Mouse (Mus musculus) fat pad, adult 2 months (tissue): ENCODE measurements around the gene Nap1l1.

Source experiments
- DNase-seq: peaks from one replicate; pipeline ENCODE4 v3.0.0-alpha.2; 2011; ENCODE audit warnings: low read depth, low spot score; ENCODE audit errors: extremely low read depth

Gene Nap1l1

DNA sequence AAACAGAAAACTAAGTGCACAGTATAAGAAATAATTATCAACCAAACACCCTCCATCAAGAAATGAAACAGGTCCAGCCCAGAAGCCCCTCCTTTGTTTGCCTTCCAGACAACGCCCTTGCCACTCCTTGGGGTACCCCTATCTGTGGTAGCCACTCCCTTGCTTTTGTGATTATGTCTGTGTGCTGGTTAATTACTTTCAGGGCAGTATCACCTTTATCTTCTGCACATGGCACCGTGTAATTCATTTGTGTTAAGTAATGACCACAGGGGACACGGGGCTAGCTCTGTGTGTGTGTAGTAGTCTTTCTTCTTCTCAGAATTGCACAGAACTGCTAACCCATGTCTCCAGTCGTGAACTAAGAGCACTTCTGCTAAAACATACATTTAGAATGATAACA lies 72.6 kb downstream of the Nap1l1 start:
- no peak for DNase-seq
